Mouse (Mus musculus) WW6 (cell line): ENCODE measurements at regions not wholly inside any gene's neighbourhood (a gene's known extent, or its start where the extent isn't known, plus 50 kb on each side); places are given as distances from the start of the nearest gene placed in this dataset.
"Not testable (repeated sequence)": the region's sequence is repeated elsewhere in the genome, so short reads cannot be mapped to it uniquely, and the experiment has no call there.

Source experiments
- DNase-seq: peaks from one replicate; pipeline ENCODE4 v3.0.0-alpha.2; 2013; ENCODE audit warnings: low read depth, low spot score

DNA sequence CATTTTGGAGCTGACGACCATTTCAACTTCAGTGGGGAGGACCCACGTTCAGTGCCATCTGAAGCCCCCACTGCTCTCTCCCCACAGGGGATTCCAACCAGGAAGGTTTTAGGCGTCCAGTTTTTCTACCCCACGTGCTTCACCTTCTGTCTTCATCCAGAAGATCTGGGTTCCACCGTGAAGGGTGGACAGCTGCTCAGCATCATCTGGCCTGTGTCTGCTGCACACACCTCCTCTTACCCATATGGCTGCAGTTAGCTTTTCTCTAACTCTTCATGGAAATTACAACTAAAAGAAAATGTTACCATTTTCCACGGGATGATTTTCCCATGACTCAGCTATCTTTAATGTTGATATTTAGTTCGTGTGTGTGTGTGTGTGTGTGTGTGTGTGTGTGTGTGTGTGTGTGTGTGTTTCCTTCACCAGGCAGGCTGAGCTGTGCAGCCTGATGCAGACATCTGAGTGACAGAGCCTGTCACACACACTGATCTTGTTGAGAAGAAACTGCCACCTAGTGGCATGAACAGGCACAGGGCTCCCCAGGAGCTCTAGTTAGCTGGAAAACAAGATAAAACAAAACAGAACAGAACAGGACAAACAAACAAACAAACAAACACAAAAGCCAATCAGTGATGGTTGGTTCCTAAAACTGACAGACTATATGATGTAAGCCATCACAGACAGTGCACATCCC is 107.5 kb upstream of the Rasgrp1 start:
- DNase-seq: no peak

DNA sequence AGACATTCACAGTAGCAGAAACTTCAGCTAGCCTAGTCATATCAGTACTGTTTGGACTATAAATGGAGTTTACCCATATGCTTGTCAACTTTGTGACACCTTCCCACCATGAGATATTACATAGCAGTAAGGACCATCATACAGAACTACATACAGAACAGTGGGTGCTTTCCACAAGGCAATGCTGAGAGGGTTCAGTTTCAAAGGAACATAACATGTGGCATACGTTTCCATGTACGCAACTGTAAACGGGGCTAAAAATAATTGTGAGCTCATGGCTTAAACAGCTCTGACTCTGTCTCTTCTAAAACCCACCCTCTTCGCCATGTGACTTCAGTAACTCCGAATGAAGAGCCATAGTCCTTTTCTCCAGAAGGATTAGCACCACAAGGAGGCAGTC is 109.0 kb upstream of the Rasgrp1 start:
- no peak for DNase-seq

DNA sequence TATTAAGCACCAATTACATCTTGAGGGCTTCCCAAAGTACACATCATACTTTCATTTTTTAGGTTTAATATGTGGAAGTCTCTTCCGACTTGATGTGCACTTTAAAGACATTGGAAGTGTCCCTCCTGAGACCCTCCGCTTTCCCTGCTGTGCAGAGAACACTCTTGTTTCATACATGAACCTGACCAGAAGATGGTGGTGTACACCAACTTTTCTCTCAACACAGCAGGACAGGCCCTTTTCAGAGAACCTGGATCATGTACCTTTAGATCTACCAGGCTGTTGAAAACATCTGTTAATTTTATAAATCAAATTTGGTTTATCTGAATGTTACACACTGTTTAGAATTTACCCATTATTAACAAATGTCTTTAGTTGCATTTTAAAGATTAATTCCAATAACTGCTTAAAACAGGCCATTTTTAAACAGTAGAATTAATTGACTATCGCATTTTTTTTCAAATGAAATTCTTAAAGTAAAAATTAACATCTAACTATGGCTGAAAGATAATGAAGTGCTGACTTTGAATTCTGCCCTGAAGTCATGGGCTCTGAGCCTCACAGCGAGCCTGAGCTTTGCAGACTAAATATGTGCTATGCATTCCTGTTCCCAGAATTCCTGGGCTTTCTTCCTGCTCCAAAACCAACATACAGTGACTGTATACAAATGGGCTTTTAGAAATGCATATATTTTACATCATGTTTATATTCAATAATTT is 112.4 kb upstream of the Rasgrp1 start:
- DNase-seq: no peak

DNA sequence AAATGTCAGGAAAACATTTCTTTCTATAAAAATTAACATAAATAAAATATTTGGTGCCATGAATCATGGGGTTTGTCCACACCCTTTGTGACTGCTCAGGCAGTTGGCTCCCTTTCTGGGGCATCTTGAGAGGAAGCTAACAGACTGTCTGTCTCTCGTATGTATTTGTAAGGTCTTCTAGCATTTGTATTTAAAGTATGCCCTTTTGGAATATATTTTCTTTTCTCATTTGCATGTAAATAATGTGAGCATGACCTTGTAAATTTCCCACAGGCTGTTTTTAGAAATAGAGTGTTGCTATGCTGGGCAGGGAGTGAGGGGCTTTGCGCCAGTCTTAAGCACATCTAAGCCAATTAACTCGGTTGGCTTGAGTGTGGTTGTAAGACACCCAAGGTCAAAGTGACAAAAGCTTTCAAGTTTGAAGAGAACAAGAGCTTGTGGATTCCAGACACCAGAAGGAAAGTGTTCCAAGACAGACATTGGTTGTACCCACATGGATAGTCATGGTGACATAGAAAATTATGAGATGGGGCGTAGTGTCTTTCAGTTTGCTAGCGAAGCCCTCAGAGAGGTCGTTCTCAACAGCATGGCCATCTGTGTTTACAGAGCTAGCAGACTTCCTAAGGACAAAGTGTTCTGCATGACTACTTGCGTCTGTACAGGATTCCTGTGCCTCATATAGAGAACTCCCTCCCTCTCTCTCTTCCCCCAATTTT is 113.1 kb upstream of the Rasgrp1 start:
- DNase-seq: no peak

GRCm38 (mm10) chr2:117456456-117457020 is 113.7 kb upstream of the Rasgrp1 start:
- no peak for DNase-seq

- no peak for DNase-seq
These were observed 118.9 kb upstream of the Rasgrp1 start for GRCm38 (mm10) chr2:117461541-117462290.

DNA sequence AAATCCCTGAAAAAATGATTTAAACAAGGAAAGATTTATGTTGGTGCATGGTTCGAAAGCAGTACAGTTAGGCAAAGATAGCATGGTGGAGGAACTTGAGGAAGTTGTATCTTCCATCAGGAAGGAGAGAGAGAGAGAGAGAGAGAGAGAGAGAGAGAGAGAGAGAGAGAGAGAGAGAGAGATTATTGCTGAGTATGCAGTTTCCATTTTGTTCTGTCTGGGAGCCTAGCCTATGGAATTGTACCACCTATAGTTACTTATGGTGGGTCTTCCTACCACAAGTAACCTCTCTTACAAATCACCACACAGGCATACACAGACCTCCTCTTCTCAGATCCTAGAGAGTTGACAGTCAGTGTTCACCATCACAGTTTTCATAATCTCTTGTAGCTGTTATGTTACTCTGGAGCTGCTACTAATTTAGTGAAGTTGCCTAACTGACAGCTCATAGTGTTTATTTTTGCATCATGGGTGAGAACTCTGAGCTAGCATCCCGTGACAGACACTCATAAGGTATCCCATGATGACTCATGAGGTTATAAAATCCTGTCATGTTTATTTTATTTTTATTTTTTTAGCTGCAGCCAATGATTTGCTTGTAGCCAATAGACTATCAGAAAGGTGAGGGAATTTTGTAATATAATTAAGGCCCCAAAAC is 132.2 kb upstream of the Rasgrp1 start:
- DNase-seq: no peak

GRCm38 (mm10) chr2:117475561-117475960 is 132.8 kb upstream of the Rasgrp1 start:
- no peak for DNase-seq

GRCm38 (mm10) chr2:117477503-117477902 is 134.7 kb upstream of the Rasgrp1 start:
- not testable (repeated sequence) for DNase-seq

GRCm38 (mm10) chr2:117479244-117480009 is 136.6 kb upstream of the Rasgrp1 start:
- not testable (repeated sequence) for DNase-seq

DNA sequence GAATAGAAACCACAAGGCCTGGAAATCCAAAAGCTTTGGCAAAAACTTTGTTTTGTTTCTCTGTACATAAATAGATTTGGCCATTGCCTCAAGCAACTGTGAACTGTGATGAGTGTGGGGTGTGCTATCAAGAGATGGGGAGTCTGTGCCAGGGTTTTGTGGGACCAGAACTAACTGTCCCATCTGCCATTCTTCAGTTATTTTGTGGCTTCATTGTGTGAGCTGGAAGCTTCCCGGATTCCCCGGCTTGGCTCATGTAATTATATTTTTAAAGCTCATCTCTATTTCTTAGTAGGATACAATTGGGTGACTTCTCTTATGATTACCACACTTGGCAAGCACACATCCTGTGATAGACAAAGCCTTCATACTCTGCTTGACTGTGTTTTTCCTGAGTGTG is 143.6 kb upstream of the Rasgrp1 start:
- DNase-seq: no peak

- no peak for DNase-seq
These were observed 155.8 kb upstream of the Rasgrp1 start for GRCm38 (mm10) chr2:117498565-117498964.

DNA sequence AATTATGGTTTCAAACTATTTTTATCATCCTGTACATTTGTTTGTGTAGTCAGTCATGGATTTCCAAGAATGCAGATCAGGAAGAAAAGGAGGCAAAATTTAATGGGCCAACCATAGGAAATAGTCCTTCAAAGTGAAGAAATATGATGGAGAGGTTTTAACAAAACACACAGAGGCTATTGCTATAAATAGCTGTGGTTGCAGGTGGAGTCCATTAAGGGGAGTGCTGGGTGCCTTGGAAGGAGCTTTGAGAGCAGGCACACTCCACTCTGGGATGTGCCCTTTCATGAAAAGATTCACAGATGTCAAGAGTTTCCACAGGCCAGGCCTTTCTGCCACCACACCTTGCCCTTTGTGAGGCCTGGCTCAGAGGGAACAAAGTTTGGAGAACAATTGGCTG is 159.8 kb upstream of the Rasgrp1 start:
- no peak for DNase-seq

- no peak for DNase-seq
These were observed 168.9 kb upstream of the Rasgrp1 start for GRCm38 (mm10) chr2:117511737-117512136.

GRCm38 (mm10) chr2:117512551-117512950 is 169.8 kb upstream of the Rasgrp1 start:
- no peak for DNase-seq

GRCm38 (mm10) chr2:117524437-117524836 is 181.6 kb upstream of the Rasgrp1 start:
- no peak for DNase-seq

DNA sequence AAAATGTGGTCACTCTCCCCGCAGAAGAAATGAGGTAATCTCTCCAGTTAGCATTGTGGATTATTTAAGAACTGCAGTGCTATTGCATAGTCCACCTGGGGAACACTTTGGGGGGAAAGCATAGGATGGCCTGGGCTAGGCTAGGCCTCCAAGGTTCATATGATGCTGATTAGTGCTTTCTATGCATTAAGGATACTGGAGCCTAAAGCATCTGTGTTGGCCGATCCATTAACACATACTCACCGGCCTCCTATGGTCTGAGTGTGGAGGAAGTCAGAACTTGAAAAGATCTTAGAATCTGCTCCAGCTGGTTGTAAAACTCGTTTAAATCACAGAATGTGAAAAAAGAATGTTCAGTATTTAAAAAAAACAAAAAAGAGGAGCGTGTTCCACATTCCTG is 196.1 kb upstream of the Rasgrp1 start:
- DNase-seq: no peak

DNA sequence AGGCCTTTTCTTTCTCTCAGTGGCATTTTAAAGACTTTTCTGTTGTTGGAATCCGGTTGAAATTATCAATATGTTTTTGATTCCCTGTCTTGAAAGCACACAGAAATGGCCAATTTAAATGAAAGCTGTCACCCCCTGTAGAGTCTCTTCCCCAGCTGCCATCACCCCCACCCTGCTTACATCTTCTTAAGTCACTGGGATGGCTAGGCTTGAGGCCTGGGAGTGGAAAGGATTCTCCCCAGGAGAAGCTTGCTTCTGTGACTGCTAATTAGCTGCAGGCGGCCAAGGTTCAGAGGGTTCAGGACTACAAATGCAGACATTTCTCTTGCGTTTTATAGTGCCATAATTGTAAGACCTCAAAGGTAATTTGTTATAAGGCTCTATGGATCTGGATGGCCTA is 196.5 kb upstream of the Rasgrp1 start:
- no peak for DNase-seq

- DNase-seq: peak; percentile 14
These were observed 198.7 kb upstream of the Rasgrp1 start for GRCm38 (mm10) chr2:117541471-117541870.

GRCm38 (mm10) chr2:117542298-117542697 is 199.5 kb upstream of the Rasgrp1 start:
- no peak for DNase-seq
